Mouse (Mus musculus) right cerebral cortex, adult 2 months (tissue): ENCODE results near the gene Rnaset2a.
A peak's percentile ranks its signal among the peaks of the same experiment; 100 is the strongest.
"Not testable (repeated sequence)": the region's sequence is repeated elsewhere in the genome, so short reads cannot be mapped to it uniquely, and the experiment has no call there.

Source experiments
- DNase-seq, 2 experiments: peaks; one replicate each; pipeline ENCODE4 v3.0.0; 2021 to 2022; ENCODE audit warnings: low spot score in 2 of 2

Rnaset2a gene

GRCm38 (mm10) chr17:8147439-8148316, at the start of gene Rnaset2a, which contains the start of gene Gm49673:
TSS of gene Rnaset2a (minus strand) at chr17:8148097.
TSS of gene Gm49673 (minus strand) at chr17:8147788.
- DNase-seq = not testable (repeated sequence)

- DNase-seq = no peak
Observed at GRCm38 (mm10) chr17:8197652-8198051, 49.8 kb upstream of the Rnaset2a start.

GRCm38 (mm10) chr17:8195685-8196376, 47.9 kb upstream of the Rnaset2a start:
- no peak for DNase-seq

GRCm38 (mm10) chr17:8193678-8194077, 45.8 kb upstream of the Rnaset2a start:
- DNase-seq = peak; percentile 27 to 31

GRCm38 (mm10) chr17:8184217-8184616, 36.3 kb upstream of the Rnaset2a start:
- DNase-seq = no peak

- DNase-seq = no peak
Observed at GRCm38 (mm10) chr17:8183815-8184214, 35.9 kb upstream of the Rnaset2a start.

- no peak for DNase-seq
Observed at GRCm38 (mm10) chr17:8177090-8177489, 29.2 kb upstream of the Rnaset2a start.

GRCm38 (mm10) chr17:8171081-8171480, 23.2 kb upstream of the Rnaset2a start:
- no peak for DNase-seq

- no peak for DNase-seq
Observed at GRCm38 (mm10) chr17:8170331-8170730, 22.4 kb upstream of the Rnaset2a start.

GRCm38 (mm10) chr17:8167436-8167835, 19.5 kb upstream of the Rnaset2a start:
- not testable (repeated sequence) for DNase-seq

GRCm38 (mm10) chr17:8166454-8166853, 18.6 kb upstream of the Rnaset2a start:
- not testable (repeated sequence) for DNase-seq

- not testable (repeated sequence) for DNase-seq
Observed at GRCm38 (mm10) chr17:8165977-8166376, 18.1 kb upstream of the Rnaset2a start.

GRCm38 (mm10) chr17:8165608-8165945, 17.7 kb upstream of the Rnaset2a start:
- peak; percentile 26 to 50 for DNase-seq

GRCm38 (mm10) chr17:8164701-8165607, 17.1 kb upstream of the Rnaset2a start, which contains the start of gene Fgfr1op:
TSS of gene Fgfr1op (plus strand) at chr17:8165501.
- peak; percentile 68 to 83 for DNase-seq

GRCm38 (mm10) chr17:8160969-8161368, 13.1 kb upstream of the Rnaset2a start:
- DNase-seq = peak; percentile 56 to 72

GRCm38 (mm10) chr17:8158627-8159026, 10.7 kb upstream of the Rnaset2a start:
- not testable (repeated sequence) for DNase-seq

GRCm38 (mm10) chr17:8155982-8156381, 8.1 kb upstream of the Rnaset2a start:
- DNase-seq = not testable (repeated sequence)

- DNase-seq = not testable (repeated sequence)
Observed at GRCm38 (mm10) chr17:8155010-8155409, 7.1 kb upstream of the Rnaset2a start.

- not testable (repeated sequence) for DNase-seq
Observed at GRCm38 (mm10) chr17:8146931-8147330, 966 bp downstream of the Rnaset2a start.

- DNase-seq = not testable (repeated sequence)
Observed at GRCm38 (mm10) chr17:8143802-8144673, 3.9 kb downstream of the Rnaset2a start.
